Mouse (Mus musculus) forebrain, embryonic 11.5 days (tissue): ENCODE measurements around the gene Tnfrsf4. TPM values are rescaled to one million over a fixed set of nuclear protein-coding genes. Genes with fewer than 3 reads are reported as not detected.

Experiments used
- ATAC-seq: fragments of 200-750 bp; cut with Nextera tagmentation; replicated peaks from 2 replicates; pipeline ENCODE4 v1.8.0; 2017; ENCODE audit warnings: moderate TSS enrichment; ENCODE audit not compliant: low FRiP score
- DNase-seq: peaks from one replicate; pipeline ENCODE4 v3.0.0-alpha.2; 2017; ENCODE audit warnings: low spot score
- H3K27ac ChIP-seq: fragments of 300-500 bp; sonication (generic); 2 replicates; pipeline ENCODE4 v1.5.1; 2014; ENCODE audit warnings: low read depth, low read length
- H3K27me3 ChIP-seq: fragments of 300-500 bp; sonication (generic); 2 replicates; pipeline ENCODE4 v1.6.1; 2014; ENCODE audit warnings: mild to moderate bottlenecking, low read length, mixed read lengths; ENCODE audit not compliant: control insufficient read depth, insufficient read depth
- H3K36me3 ChIP-seq: fragments of 300-500 bp; sonication (generic); 2 replicates; pipeline ENCODE4 v1.6.1; 2014; ENCODE audit warnings: mild to moderate bottlenecking, low read length, moderate library complexity, mixed read lengths; ENCODE audit not compliant: control insufficient read depth, insufficient read depth
- H3K4me1 ChIP-seq: fragments of 300-500 bp; sonication (generic); replicated peaks from 2 replicates; pipeline ENCODE4 v1.6.1; 2014; ENCODE audit warnings: low read length, mixed read lengths; ENCODE audit not compliant: control insufficient read depth, insufficient read depth
- H3K4me2 ChIP-seq: fragments of 300-500 bp; sonication (generic); 2 replicates; pipeline ENCODE4 v1.6.1; 2014; ENCODE audit warnings: low read depth, mild to moderate bottlenecking, low read length, moderate library complexity, mixed read lengths; ENCODE audit not compliant: severe bottlenecking
- H3K4me3 ChIP-seq: fragments of 300-500 bp; sonication (generic); 2 replicates; pipeline ENCODE4 v1.5.1; 2014; ENCODE audit warnings: low read depth, low read length
- H3K9ac ChIP-seq: fragments of 300-500 bp; sonication (generic); 2 replicates; pipeline ENCODE4 v1.6.1; 2014; ENCODE audit warnings: low read length
- H3K9me3 ChIP-seq: fragments of 300-500 bp; sonication (generic); 2 replicates; pipeline ENCODE4 v1.6.1; 2016; ENCODE audit warnings: low read length, mixed read lengths; ENCODE audit not compliant: control insufficient read depth
- WGBS: fragments of 180-500 bp; shearing (Covaris S2); extraction: QIAGEN DNeasy Blood & Tissue Kit; methylation state at CpG from one replicate; pipeline ENCODE4 v1.1.7; 2014; 5-methylcytosine and 5-hydroxymethylcytosine counted together
- microRNA counts: library from miRNA; unstranded; fragments of <30 nt; microRNA quantifications from one replicate; lab custom pipeline; 2015
- microRNA-seq: library from miRNA; unstranded; fragments of <30 nt; microRNA quantifications from one replicate; pipeline ENCODE4, GENCODE M21; 2016; ENCODE audit not compliant: insufficient number of aligned reads
- polyA plus RNA-seq: library from polyadenylated mRNA; unstranded; fragments of >200 nt; fragmentation: Nextera tagmentation; extraction: Ambion mirVana; gene quantifications from 2 replicates; pipeline ENCODE4 v1.2.1, GENCODE M21; 2014

The Tnfrsf4 gene
- polyA plus RNA-seq, 1 experiment from 2014 or later = 0.53 TPM

DNA sequence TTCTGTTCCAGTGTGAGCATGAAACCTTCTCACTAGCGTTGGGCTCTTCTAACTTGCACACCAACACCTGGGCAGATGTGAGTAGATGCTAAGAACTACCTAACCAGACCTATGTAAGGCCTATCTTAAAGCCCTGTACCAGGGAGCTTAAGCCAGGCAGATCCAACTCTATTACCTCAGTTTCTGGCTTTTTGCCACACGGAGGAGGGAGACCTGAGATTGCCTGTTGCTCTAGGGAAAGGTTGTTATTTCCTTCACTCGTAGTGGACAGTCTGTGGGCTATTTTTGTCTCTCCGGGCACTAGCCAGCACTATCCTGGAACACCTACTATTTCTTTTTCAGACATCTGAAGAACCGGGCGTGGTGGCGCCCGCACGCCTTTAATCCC is 50.9 kb downstream of the Tnfrsf4 start:
- Histone ChIP-seq H3K4me1 (peaks cover 4% of the 10 kb centered on the region), H3K9me3 (no peaks in the 10 kb centered on the region), H3K27ac (no peak overlapping the region), H3K27me3 (no peaks in the 10 kb centered on the region), H3K9ac (no peak overlapping the region), H3K4me2 (no peak overlapping the region), H3K36me3 (no peaks in the 10 kb centered on the region), H3K4me3 (no peak overlapping the region)
- 90% methylated on average over 9 of the region's 9 CpGs for whole genome bisulfite sequencing
- no peak for ATAC-seq
- DNase-seq = no peak

DNA sequence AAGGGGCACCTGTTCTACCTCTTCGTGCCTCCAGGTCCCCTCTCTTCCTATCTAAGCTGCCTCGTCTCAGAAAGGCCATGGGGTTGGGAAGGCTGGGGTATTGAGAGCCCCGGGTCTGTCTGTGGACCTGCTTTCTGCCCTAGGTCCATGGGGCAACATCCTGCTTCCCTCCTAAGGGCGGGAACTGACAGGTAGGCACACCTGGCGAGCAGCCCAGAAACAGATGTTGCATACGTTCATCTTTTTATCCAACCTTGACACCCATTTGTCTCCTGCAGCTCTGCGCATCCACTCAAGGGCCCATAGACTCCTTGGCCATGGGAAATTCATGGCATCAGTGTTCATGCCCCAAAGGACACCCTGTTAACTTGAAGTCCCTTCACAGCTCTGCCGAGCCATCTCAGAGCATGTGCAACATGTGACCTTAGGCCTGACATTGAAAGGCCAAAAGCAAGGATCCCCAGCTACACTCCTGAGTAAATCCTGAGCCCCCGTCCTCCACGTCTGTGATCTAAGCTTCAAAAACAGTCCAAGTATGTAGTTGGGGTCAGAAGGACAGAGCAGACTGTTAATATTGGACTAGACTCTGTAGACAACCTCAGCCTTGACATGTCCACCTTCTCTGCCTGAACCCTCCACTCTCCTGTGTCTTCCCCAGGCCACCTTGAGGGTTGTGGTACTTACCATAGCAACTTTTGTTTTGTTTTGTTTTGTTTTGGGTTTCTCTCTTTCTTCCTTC is 51.7 kb downstream of the Tnfrsf4 start:
- Histone ChIP-seq H3K27ac (no peak overlapping the region), H3K4me2 (no peak overlapping the region), H3K27me3 (no peaks in the 10 kb centered on the region), H3K4me3 (no peak overlapping the region), H3K9ac (no peak overlapping the region), H3K36me3 (no peaks in the 10 kb centered on the region), H3K4me1 (peaks cover 5% of the 10 kb centered on the region), H3K9me3 (no peaks in the 10 kb centered on the region)
- ATAC-seq (no peak), DNase-seq (no peak)
- WGBS = 86% methylated on average over 10 of the region's 10 CpGs

MicroRNAs within 50 kb of the gene (microRNA counts, 519-probe panel; counts per million panel counts)
- microRNA mmu-miR-200a (lab: Ali Mortazavi, UCI) = 31.2 counts per million
- 4,398 counts per million, percentile 37 among the panel's probes with 10 or more counts for microRNA mmu-miR-200b (lab: Ali Mortazavi, UCI)
- 5,043 counts per million, percentile 55 among the panel's probes with 10 or more counts for microRNA mmu-miR-429 (lab: Ali Mortazavi, UCI)

Small RNA genes lying within 50 kb of the gene (microRNA-seq; reads per million reads assigned to microRNA genes)
- gene Mir200a (157 reads per million, percentile 41 among the genes with 10 or more reads in this experiment), gene Mir200b (776 reads per million, percentile 65 among the genes with 10 or more reads in this experiment), gene Mir429 (2,318 reads per million, percentile 78 among the genes with 10 or more reads in this experiment)

Other genes starting within 250 kb of the Tnfrsf4 start
- 10.0 and 10.6 TPM in 2 replicates for gene Vwa1, start 239.1 kb upstream of the Tnfrsf4 start, polyA plus RNA-seq
- gene Tmem88b, start 228.0 kb upstream of the Tnfrsf4 start, polyA plus RNA-seq = 0.15 and 0.43 TPM in 2 replicates
- gene Ankrd65, start 223.4 kb upstream of the Tnfrsf4 start, polyA plus RNA-seq = not detected in 2 replicates
- 203 and 223 TPM in 2 replicates for gene Mrpl20, start 211.0 kb upstream of the Tnfrsf4 start, polyA plus RNA-seq
- 162 and 186 TPM in 2 replicates for gene Ccnl2, start 201.4 kb upstream of the Tnfrsf4 start, polyA plus RNA-seq
- 132 and 141 TPM in 2 replicates for gene Aurkaip1, start 182.6 kb upstream of the Tnfrsf4 start, polyA plus RNA-seq
- gene Mxra8, start 174.2 kb upstream of the Tnfrsf4 start, polyA plus RNA-seq = 28.8 and 29.3 TPM in 2 replicates
- gene Dvl1, start 166.4 kb upstream of the Tnfrsf4 start, polyA plus RNA-seq = 17.9 and 18.0 TPM in 2 replicates
- 0.45 and 0.60 TPM in 2 replicates for gene Tas1r3, start 150.5 kb upstream of the Tnfrsf4 start, polyA plus RNA-seq
- gene Cptp, start 144.4 kb upstream of the Tnfrsf4 start, polyA plus RNA-seq = 22.3 and 27.0 TPM in 2 replicates
- 108 and 117 TPM in 2 replicates for gene Ints11, start 144.3 kb upstream of the Tnfrsf4 start, polyA plus RNA-seq
- gene Pusl1, start 122.1 kb upstream of the Tnfrsf4 start, polyA plus RNA-seq = 53.4 and 53.7 TPM in 2 replicates
- gene Acap3, start 122.0 kb upstream of the Tnfrsf4 start, polyA plus RNA-seq = 34.6 and 34.8 TPM in 2 replicates
- gene Ube2j2, start 70.0 kb upstream of the Tnfrsf4 start, polyA plus RNA-seq = 159 and 165 TPM in 2 replicates
- 17.6 and 21.1 TPM in 2 replicates for gene C1qtnf12, start 51.5 kb upstream of the Tnfrsf4 start, polyA plus RNA-seq
- 16.3 and 20.4 TPM in 2 replicates for gene B3galt6, start 21.2 kb upstream of the Tnfrsf4 start, polyA plus RNA-seq
- gene Sdf4, start 21.0 kb upstream of the Tnfrsf4 start, polyA plus RNA-seq = 117 and 121 TPM in 2 replicates
- gene Tnfrsf18, start 12.3 kb downstream of the Tnfrsf4 start, polyA plus RNA-seq = 1.1 and 1.9 TPM in 2 replicates
- gene Ttll10, start 45.6 kb downstream of the Tnfrsf4 start, polyA plus RNA-seq = 0.23 and 0.33 TPM in 2 replicates
- 83.6 and 84.0 TPM in 2 replicates for gene 9430015G10Rik, start 96.1 kb downstream of the Tnfrsf4 start, polyA plus RNA-seq
- 1.0 and 1.2 TPM in 2 replicates for gene Rnf223, start 116.7 kb downstream of the Tnfrsf4 start, polyA plus RNA-seq
- gene Agrn, start 183.6 kb downstream of the Tnfrsf4 start, polyA plus RNA-seq = 97.0 and 108 TPM in 2 replicates
- gene Isg15, start 187.0 kb downstream of the Tnfrsf4 start, polyA plus RNA-seq = 0.35 and 0.37 TPM in 2 replicates
- 2.0 and 2.3 TPM in 2 replicates for gene AW011738, start 189.5 kb downstream of the Tnfrsf4 start, polyA plus RNA-seq
- gene Perm1, start 202.0 kb downstream of the Tnfrsf4 start, polyA plus RNA-seq = 1.4 and 1.6 TPM in 2 replicates
- 26.7 and 27.2 TPM in 2 replicates for gene Plekhn1, start 221.0 kb downstream of the Tnfrsf4 start, polyA plus RNA-seq
- gene Noc2l, start 222.2 kb downstream of the Tnfrsf4 start, polyA plus RNA-seq = 102 and 104 TPM in 2 replicates
- gene Samd11, start 241.8 kb downstream of the Tnfrsf4 start, polyA plus RNA-seq = 1.4 and 2.0 TPM in 2 replicates